Mouse (Mus musculus): ENCODE measurements around the gene Rnasek.
A peak's percentile ranks its signal among the peaks of the same experiment; 100 is the strongest.

Gene Rnasek

DNA sequence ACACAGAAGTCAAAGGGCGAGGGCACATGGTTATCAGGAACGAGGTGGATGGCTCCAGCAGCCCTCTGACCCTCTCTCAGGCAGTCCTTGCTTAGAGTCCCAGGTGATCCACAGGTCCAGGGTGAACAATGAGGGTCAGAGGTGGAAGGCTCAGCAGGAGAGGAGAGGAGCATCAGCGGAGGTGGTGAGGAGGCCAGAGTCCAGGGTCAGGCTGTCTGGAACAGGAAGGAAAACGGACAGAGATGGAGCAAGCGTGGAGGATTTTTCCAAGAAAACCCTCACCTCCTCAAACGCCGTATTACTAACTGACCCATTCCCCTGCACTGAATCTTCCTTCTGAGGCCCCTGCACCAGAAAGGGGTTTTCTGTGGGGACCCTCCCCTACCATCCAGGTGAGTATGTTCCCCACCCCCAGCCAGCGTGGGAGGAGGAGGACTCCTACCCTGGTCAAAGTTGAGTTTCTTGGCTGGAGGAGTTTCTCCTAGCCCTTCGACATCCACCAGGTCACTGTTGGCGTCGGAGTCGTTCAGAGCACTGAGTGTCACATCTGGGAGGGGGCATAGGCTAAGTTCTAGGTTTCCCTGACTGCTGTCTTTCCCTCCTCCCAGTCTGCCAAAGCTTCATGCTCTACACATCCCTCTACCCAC lies 4.3 kb downstream of the Rnasek start:
- no peak for DNase-seq

DNA sequence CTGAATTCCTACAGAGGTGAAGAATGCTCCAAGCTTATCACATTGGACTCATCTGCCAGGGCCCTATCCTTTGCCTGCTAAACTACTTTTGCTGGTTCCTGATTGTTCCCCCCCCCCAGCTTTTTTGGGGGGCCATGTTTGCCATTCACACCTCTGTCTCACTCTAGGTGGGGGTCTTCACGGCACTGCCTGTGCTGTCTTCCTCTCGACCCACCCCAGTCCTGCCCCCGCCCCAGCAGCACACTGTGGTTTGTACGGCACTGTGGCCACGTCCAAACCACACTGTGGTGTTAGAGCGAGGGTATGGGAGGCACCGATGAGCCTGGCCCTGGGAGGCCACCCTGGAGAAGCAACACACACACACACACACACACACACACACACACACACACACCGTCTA lies 5.1 kb downstream of the Rnasek start:
- no peak for DNase-seq

DNA sequence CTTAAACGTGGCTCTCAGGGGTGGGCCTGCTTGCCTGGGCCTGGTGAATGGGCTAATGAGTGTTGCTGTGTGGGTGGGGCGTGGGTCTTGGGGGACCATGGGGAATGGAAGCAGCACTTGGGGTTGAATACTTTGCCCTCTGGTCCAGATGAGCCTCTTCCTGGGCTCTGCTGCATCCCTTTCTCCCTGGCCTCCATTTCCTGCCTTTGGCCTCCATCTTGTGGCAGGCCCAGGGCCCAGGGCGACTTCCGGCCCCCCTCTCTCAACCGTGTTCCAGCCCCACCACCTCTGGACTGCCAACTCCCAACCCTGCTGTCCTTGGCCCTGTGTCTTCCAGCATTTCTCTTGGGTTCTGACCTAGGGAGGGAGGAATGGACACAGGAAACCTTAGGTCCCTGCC lies 5.6 kb downstream of the Rnasek start:
- no peak for DNase-seq

DNA sequence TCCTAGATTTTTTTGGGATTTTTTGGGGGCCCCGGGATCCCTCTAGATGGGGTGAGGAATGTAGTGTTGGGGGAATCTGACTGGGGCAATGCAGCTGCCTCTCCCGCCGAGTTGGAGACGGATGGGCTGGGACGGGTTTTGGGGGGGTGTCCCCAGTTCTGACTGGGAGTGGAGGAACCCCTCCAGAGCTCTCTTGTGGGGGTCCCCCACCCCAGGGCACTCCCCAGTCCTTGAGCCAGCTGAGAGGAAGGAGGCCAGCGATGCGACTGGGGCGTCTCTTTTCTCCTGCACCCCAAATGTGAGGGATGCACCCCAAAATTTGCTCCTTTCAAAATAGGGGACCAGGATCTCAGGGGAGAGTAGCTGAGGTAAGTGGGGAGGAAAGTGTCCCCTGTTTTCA lies 6.6 kb downstream of the Rnasek start:
- no peak for DNase-seq

DNA sequence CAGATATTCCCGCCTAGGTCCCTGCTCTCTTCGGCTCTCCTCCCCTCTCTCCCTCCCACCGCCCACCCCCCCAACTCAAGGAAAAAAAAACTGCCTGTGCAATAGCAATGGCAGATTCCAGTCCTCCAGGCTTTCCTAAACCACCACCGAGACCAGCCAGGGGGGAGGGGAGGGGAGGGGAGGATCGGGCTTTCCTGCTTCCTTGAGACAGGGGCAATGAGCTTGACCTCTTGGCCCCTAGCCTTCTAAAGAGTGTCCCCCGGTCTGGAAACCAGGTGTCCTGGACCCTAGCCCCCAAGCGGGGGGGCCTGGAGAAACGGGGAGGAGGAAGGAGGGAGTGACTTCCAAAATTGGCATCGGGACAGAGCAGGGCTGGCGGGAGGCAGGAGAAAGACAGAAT lies 7.1 kb downstream of the Rnasek start:
- DNase-seq, result no peak

DNA sequence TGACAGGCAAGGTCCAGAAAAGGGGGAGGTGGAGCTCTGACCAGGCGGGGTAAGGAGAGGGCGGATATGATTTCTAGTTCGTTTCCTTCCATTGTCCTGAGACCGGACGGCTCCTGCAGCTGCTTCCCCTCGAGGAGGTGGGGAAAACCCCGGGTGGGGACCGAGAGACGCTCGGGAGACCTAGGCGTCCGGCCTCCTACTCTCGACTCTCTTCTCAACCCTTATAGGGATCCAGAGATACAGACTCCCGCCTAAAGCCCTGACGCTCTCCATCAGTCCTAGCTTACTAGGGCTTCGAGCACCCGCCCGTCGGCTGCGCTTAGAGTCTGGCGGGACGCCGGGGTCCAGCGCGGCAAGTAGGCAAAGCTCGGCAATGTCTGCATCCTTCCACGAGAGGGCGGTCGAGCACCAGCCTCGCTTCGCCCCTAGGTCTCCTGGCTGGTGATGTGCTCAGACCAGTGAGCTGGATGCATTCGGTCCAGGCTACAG lies 9.4 kb downstream of the Rnasek start:
- DNase-seq, result peak; percentile 89

DNA sequence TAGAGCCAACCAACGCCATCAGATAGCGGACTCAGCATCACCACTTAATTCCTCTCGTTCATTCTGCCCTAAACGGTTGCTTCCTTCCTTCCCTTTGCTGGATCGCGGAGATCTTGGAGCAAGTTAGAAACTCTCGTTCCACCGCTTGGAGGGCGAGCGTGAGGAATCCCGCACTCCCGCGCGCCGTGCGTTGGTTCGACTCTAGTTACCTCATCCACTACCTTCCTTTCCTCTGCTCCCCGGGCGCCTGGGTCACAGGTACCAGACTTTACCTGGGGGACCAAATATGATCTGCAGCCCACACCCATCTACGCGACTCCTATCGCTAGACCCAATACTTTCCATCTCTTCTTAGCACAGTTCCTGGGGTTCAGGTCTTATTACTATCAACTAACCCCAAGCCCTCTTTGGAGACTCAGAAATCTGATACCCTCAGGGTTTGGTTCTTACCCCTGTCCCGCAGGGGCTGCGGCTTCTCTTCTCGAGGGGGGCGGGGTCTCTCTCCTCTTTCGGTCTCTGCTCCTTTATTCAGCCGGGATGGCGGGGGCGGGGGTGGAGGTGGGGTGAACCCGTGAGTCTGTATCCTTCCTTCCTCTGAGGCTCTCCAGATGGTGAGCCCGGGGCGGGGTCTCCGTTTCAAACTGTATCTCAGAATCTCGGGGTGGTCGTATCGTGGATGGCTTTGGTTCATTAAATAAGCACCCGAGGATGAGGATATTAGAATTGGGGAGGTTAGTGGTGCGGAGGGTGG lies 10.2 kb downstream of the Rnasek start, which contains the start of gene Bcl6b:
Gene Bcl6b, minus strand, starts transcription at position 539 of the 751 bp plus-strand sequence.
- DNase-seq, result peak in 1 of 2 experiments; percentile 37

DNA sequence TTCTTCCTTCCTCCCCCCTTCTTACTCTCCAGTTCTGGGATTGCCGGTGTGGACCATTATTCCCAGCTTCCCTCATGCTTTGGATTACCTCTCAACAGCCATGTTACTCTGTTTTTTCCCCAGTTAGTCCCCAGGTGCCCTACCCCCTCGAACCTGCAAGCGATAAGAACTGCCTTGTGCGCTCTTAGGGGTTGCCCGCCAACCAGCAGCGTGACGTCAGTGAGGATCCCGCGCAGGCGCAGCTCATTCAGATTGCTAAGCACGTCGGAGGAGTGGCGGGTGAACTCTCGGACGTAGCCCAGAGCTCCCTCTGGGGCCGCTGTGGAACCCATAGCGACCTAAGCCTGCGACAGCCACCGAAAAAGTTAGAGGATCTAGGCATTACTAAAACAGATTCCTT lies 10.8 kb downstream of the Rnasek start:
- DNase-seq, result peak; percentile 91 to 93

DNA sequence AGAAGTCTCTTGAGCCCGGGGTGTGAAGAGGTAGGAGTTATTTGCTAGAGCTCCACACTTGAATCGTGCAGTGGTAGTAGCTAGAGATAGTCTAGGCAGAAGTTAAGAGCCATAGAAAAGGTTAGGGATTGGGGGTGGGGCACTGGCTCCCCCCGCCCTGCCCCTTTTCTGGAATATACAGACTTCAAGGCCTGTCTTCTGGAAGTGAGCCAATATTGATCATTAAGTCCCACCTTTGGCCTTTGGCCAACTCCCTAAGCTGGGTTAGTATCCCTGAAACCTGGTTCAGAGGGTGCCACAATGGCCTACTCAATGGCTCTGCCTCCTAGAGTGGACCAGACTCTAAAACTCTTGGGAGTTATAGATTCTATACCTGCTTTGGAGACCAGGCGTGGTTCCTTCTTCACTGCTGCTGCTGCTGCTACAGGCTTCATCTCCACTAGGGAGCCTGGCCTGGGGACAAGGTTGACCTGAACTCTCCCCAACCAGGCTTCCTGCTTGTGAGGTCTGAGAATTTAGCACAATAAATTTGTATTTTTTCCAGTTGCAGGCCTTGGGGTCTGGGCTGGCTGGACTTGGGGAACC lies 11.9 kb downstream of the Rnasek start:
- DNase-seq, result no peak

DNA sequence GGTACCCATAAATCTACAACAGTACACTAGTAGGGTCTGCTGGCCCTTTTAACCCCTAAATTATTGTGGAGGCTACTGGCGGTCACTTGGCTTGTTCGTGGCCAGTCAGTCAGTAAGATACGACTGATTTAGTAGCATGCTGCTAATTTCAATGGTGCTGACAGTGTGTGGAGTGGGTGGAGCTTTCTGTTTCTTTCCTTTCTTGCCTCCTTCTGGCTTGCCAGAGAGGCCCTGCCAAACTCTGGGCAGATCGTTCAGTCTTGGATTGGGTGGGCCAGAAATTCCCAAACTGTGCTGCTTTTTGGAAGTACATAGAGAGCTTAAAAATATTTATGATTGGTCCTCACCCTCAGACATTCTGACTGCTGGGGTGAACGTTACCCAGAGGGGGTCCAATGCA lies 12.5 kb downstream of the Rnasek start:
- DNase-seq, result no peak

DNA sequence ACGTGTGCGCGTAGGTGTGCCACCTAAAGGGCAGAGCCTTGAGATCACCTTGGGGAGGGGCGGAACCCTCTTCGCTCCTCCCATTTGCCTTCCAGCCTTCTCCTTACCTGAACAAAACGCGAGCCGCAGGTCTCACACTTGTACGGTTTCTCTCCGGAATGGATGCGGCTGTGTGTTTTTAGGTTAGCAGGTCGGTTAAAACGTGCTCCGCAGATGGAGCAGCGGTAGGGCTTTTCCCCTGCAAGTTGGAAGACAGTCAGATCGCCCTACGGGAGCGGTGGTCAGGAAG lies 13.1 kb downstream of the Rnasek start:
- no peak for DNase-seq

DNA sequence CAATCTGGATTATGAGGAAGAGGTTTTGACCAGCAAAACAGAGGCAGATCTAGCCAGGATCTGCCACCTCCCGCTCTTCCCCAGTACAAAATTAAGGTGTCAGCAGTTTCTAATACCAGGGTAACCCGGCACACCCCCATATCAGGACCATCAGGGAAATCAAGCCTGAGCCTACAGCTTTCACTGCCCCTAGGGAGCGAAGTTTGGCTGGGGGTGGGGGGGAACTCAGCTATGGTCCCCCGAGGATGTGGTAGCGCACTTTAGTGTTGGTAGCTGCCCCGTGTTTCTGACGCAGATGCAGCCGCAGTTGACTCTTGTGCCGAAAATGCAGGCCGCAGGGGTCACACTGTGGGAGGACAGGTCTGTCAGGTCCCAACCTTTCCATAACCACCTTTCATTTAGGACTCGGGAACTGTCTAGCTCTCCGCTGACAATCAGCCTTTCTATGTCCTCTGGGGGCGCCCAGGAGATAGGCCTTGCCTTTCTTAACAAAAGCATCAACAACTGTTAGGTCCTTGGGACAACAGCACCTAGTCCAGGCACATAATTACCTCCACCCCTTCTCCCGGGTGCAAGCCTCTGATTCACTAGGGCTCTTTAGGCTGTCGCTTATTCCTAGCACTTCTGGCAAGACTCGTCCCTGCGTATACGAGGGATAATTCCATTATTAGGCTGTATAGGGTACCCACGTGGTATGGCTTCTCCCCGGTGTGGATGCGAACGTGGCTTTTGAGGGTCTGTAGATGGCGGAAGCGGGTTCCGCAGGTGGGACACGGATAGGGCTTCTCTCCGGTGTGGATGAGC lies 13.6 kb downstream of the Rnasek start:
- DNase-seq, result no peak

DNA sequence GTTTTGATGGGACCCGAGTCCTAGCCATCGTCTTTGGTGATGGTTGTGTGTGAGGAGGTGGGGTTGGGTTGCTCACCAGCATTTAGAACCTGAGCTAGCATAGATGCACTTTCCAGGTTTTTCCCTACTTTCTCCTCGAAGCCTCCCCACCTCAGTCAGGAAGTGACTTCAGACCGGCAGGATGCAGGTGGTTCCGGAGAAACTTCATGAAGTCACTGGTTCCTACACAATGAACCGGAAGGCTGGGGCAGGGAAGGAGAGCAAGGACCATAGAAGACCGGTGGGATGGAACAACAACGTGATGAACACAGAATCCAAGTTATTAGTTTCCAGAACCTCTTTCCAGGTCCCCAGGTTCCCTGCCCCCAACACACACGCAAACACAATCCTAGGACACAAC lies 15.9 kb downstream of the Rnasek start:
- DNase-seq, result no peak

DNA sequence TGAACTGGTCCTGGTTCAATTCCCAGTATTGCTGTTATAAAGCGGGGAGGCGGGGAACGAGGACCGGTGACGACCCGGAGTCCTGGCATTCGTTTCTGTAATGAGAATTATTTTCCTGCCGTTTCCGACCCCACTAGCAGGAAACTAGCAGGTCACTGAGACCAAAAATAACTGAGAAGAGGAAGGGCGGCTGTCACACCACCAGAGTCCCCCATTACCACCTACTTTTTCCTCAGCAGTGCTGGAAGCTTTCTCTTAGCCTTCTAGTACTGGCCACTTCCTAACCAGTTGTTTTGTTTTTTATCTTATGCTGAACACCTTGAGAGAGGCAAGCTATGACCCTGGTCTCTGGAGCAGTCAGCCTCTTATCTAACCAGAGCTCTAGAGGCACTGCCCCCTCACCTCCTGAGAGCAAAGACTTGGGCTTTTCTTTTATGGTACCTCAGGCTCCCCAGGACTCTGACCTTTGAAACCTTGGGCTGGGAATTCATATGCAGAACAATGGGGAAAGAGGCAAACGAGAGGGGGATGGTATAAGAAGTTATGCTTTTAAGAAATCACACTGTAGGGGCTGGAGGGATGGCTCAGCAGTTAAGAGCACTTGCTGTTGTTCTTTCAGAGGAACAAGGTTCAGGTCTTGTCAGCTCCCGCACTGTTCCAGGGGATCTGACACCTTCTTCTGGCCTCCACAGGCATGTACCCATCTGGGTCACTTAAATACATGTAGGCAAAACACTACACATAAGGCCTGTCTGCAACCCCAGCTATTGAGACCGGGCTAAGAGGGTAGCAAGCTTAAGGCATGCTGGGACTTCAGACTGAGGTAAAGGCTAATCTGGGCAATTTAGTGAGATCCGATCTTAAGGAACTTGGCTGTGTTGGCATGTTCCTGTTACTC lies 17.8 kb downstream of the Rnasek start:
- DNase-seq, result no peak

DNA sequence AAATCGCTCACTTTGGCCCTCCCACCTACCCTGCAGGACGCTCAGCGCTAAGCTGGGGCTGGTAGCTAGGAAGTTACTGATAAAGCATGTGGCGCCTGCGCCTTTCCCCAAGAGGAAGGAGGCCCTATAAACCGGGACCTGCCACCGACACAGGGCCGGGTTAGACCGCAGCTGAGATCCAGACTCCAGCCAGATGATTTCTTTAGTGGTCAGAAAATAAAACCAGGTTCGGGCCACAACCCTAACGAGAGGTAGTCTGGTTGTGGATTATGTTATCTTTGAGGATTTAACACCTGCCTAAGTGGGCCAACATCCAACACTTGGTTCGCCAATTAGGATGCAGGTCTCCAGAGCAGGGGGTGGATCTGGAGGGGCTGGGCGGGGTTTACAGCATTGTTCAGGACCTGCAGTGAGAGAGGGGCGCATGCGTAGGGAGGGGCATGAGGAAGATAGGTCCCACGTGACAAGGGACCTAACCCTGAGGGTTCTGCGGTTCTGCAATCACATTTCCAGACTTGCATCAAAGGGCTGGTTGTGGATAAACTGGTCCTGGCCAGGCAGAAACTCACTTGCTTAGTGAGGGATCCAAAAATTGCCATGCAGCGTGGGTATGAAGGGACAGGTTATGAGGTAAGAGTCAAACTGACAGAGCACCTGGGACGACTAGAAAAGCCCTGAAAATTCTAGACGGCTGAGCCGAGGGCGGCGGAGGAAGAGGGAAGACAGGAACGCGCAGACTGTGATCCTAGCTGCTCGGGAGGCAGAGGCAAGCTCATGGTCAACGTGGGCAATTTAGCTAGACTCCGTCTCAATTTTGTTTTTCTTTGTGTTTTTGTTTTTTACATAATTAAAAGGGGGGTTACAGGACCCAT lies 18.7 kb downstream of the Rnasek start, which contains the start of gene Slc16a13:
Gene Slc16a13, minus strand, starts transcription at position 334 of the 872 bp plus-strand sequence.
- DNase-seq, result peak; percentile 89 to 91

DNA sequence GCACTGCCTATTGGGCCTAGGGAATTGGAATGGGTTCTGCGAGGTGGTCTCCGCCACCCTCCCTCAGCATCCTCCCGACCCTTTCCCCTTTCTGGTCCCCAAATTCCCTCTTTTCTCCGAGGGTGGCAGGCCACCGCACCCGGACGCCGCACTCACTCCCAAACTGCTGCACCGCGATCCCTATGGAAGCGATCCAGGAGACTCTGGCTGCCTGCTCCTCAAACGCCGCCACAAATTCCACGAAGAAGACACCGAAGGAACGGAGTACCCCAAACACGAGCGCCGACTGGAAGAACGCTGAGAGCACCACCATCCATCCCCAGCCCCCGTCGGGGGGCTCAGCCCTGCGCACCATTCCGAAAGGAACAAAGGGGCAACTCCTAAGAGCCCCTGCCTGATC lies 19.3 kb downstream of the Rnasek start:
- no peak for DNase-seq

DNA sequence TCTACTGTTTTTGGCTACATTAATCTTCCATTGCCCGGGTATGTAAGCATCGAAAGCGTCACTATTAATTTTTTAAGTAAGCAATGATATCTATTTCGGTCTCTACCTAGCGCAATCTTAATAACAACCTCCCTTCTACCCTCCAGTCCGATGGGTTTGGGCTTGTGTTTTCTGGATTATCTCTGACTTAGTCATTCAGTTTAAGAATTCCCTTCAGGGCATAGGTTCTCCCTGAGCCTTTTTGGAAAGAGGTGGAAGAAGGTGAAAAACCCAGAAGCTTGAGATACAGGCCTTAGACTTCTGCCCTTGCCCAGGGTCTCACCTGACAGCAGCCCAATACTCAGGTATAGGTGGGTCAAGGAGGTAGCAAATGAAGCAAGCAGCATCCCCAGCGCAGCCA lies 19.8 kb downstream of the Rnasek start:
- DNase-seq, result no peak

DNA sequence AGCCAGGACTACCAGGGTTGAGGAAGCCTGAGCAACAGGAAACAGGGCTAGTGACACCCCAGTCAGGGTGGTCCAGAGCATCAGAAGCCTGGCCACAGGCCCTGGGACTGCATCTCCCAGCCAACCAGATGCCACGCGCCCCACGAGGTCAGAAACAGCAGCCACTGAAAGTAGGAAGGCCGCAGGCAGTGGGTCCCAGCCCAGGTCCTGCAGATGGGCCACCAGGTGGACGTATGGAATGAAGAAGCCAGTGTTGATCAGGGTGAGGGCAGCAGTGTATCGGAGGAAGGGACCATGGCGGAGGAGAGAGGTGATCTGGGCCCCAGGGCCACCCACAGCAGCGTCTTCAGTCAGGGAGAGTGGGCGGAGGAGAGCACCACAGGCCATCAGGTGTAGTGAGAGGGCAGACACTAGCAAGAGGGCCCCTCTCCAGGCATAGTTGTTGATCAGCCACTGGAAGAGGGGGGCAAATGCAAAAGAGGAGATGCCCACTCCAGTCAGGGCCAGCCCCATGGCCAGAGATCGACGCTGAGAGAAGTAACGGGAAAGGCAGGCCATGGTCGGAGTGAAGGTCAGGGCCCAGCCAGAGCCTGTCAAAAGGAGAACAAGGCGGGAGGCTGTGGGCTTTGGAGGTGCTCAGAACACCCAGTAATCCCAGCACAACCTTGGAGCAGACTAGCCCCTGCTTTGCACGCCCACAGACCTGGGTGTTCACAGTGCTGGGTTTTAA lies 20.7 kb downstream of the Rnasek start:
- no peak for DNase-seq

DNA sequence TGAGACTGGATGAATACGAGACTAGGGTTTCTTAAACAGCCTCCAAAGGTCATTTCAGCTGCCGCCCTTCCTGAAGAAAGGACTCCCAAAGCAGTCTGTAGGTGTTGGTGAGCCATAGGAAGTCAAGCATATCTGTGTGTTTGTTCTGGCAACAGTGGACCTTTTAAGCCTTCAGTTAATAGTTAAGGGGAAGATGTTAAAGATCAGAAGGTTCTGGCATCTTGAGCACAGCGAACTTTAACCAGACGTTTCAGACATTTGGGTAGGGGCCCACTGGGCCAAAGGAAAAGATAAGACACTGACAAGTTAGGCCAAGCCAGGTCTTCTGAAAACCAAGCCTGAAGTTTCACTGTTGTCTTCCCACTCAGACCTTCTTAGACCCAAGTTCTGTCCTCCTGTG lies 21.6 kb downstream of the Rnasek start:
- DNase-seq, result no peak

DNA sequence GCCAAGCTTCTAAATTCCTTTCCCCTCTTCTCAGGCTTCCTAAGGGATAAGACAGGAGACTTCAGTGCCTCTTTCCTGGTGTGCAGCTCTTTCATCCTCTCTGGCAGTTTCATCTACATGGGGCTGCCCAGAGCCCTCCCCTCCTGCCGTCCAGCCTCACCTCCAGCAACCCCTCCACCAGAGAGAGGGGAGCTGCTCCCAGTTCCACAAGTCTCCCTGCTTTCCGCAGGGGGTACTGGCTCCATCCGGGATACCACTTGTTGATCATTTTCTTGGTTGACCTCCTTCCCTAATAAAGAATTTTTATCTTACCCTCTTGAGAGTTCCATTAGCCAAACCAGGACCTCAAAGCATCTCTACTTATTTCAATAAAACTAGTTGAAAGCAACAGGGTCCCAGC lies 23.5 kb downstream of the Rnasek start:
- DNase-seq, result no peak

DNA sequence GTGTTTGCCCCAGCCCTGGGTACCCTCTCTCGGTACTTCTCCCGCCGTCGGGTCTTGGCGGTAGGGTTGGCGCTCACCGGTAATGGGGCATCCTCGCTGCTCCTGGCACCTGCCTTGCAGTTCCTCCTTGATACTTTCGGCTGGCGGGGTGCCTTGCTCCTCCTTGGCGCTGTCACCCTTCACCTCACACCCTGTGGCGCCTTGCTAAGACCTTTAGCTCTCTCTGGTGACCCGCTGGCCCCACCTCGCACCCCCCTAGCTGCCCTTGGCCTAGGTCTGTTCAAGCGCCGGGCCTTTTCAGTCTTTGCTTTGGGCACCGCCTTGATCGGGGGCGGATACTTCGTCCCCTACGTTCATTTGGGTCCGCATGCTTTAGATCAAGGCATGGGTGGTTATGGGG lies 24.3 kb downstream of the Rnasek start:
- DNase-seq, result no peak

Data from B cell, adult 2 months (primary cell).